In genomic region chr17:7821553-7822186, GRCm38 (mm10) we compare ENCODE assay signal across 9 mouse cellular contexts. TPM values are rescaled to one million over a fixed set of nuclear protein-coding genes. Genes with fewer than 3 reads are reported as not detected.
DNase-seq lines count a peak whose midpoint lies in the region; ATAC-seq and TF ChIP-seq lines count a peak whose summit lies in the region.
"Had no signal": no experiment of that assay in that cellular context is flagged by ENCODE, and none has a peak within 500 bp of the region (broad histone marks: within the 10 kb centered on the region; RNA-seq: fewer than 3 reads in every experiment).

No protein-coding gene starts in this region.

- H3K4me1 ChIP-seq in lung, adult 2 months (ENCODE audit: control insufficient read depth, insufficient read depth, low read length): peaks cover 2% of the 10 kb centered on the region
- no peaks in the 10 kb centered on the region for H3K4me1 ChIP-seq in bone marrow macrophage, adult 2 months (ENCODE audit: control insufficient read depth, insufficient read depth, low read length)
- H3K4me1 ChIP-seq in limb, embryonic 13.5 days: peaks cover 9% of the 10 kb centered on the region

- DNase-seq in cerebellum, adult 18-20 months: peak; percentile 3 to 24
- peak; percentile 25 for DNase-seq in lung, adult 2 months
- DNase-seq in lung, adult 18-20 months: no peak
- peak; percentile 63 to 71 for DNase-seq in gastrocnemius, postnatal 4 days (ENCODE audit: low spot score in 2 of 2)
- DNase-seq in splenic B cell, adult 2 months (ENCODE audit: low read depth, low spot score): peak; percentile 6

- peak; percentile 70 for TF ChIP-seq CTCF in lung, adult 2 months (IDR thresholded peaks at IDR 0.05; ENCODE audit: insufficient read depth, low read length)
- peak; percentile 78 for TF ChIP-seq CTCF in bone marrow macrophage, adult 2 months (IDR thresholded peaks at IDR 0.05; ENCODE audit: low read depth, low read length)

- TF ChIP-seq POLR2A in lung, adult 2 months (IDR thresholded peaks at IDR 0.05; ENCODE audit: borderline replicate concordance, extremely low read depth, low read depth, low read length): no peak
- no peak for TF ChIP-seq POLR2A in bone marrow macrophage, adult 2 months (IDR thresholded peaks at IDR 0.05; ENCODE audit: borderline replicate concordance, low read depth, low read length)

- H3K4me2 ChIP-seq in limb, embryonic 13.5 days (replicated peaks): peak overlapping the region; percentile 41
- H3K4me2 ChIP-seq: hindbrain, embryonic 15.5 days had no signal

- peaks cover 29% of the 10 kb centered on the region for H3K27me3 ChIP-seq in limb, embryonic 13.5 days
- H3K27me3 ChIP-seq in splenic B cell, adult 2 months (ENCODE audit: control insufficient read depth, insufficient read depth, low read length, poor library complexity, severe bottlenecking): peaks cover 2% of the 10 kb centered on the region; the same call in 1 of the 2 replicates

- no peaks in the 10 kb centered on the region for H3K9me3 ChIP-seq in limb, embryonic 13.5 days
- H3K9me3 ChIP-seq: hindbrain, embryonic 15.5 days had no signal

- H3K36me3 ChIP-seq in limb, embryonic 13.5 days: no peaks in the 10 kb centered on the region
- H3K36me3 ChIP-seq in splenic B cell, adult 2 months (ENCODE audit: control insufficient read depth, insufficient read depth, low read length, poor library complexity, severe bottlenecking): no peaks in the 10 kb centered on the region
- H3K36me3 ChIP-seq: hindbrain, embryonic 15.5 days had no signal

- H3K27ac ChIP-seq in bone marrow macrophage, adult 2 months (ENCODE audit: insufficient read depth, low read depth, low read length): no peak overlapping the region
- no peak overlapping the region for H3K27ac ChIP-seq in limb, embryonic 13.5 days
- H3K27ac ChIP-seq: hindbrain, embryonic 15.5 days had no signal

- H3K4me3 ChIP-seq in lung, adult 2 months (replicated peaks; ENCODE audit: extremely low read depth, low read depth, low read length): no peak overlapping the region
- H3K4me3 ChIP-seq in bone marrow macrophage, adult 2 months (ENCODE audit: insufficient read depth, low read length): no peak overlapping the region
- H3K4me3 ChIP-seq in limb, embryonic 13.5 days: peak overlapping the region; percentile 18; the same call in 1 of the 2 replicates
- H3K4me3 ChIP-seq: hindbrain, embryonic 15.5 days had no signal

- no peak for ATAC-seq in cerebellum, adult (ENCODE audit: insufficient number of reproducible peaks, low FRiP score, low TSS enrichment)
- peak; percentile 61; the same call in 1 of the 2 replicates for ATAC-seq in limb, embryonic 13.5 days (ENCODE audit: low FRiP score, low read depth)

- 29% methylated on average over 17 of the region's 17 CpGs for WGBS in lung, adult 2 months
- WGBS in limb, embryonic 13.5 days: 14% methylated on average over 17 of the region's 17 CpGs

- H3K9ac ChIP-seq in limb, embryonic 13.5 days: no peak overlapping the region
- H3K9ac ChIP-seq: hindbrain, embryonic 15.5 days had no signal

RNA-seq across cellular contexts. Expression of gene Fndc1, which starts 5.4 kb away (rescaled TPM):
- polyA plus RNA-seq in lung, adult 2 months (2012; rRNA removed): 16.5 and 17.0 TPM in 2 replicates
- polyA plus RNA-seq in bone marrow macrophage, adult 2 months (2012; ENCODE audit: insufficient read depth, insufficient read length, missing spikeins): 0.48 TPM in 1 of 2 replicates, not detected in the other
- total RNA-seq in gastrocnemius, postnatal 4 days (2021): 100 to 1,000 TPM; 298 to 319 TPM
- 25.9 and 32.1 TPM in 2 replicates for polyA plus RNA-seq in limb, embryonic 13.5 days (2015; fragmentation: Nextera tagmentation; extraction: Ambion mirVana)

Comparison
In these comparisons a context has a peak if more than half of its experiments do, and no peak if none do; other contexts are left out.
1. DNase-seq: peak in cerebellum, adult 18-20 months (2 of 2), lung, adult 2 months (single experiment), gastrocnemius, postnatal 4 days (2 of 2) and splenic B cell, adult 2 months (single experiment); none in lung, adult 18-20 months (0 of 2).
2. RNA of gene Fndc1, which starts 5.4 kb away (polyA plus RNA-seq): 25.9 to 32.1 TPM in limb, embryonic 13.5 days and 16.5 to 17.0 TPM in lung, adult 2 months; 0.48 TPM in bone marrow macrophage, adult 2 months; every median in the first group is over 10 times any median in the second.